Mouse (Mus musculus): ENCODE results near the gene Cdcp2.

DNA sequence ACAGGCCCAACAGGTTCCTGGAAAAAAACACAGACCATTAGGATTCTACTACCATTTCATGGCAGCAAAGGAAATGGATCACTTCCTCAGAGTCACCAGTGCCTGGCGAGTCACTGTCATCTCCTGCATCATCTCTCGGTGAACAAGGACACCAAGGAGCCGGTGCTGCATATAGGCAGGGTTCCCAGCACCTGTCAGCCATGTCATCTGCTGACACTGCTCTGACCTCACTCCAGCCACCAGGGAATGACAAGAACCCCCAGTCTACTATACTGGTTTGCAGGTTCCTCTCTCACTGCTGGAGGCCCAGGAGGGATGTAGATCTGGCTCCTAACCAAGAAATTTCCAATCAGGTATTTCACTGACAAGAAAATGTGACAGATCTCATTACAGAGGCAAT lies 40.6 kb upstream of the Cdcp2 start:
- TF ChIP-seq POLR2A (IDR thresholded peaks at IDR 0.05; ENCODE audit: control insufficient read depth, low read depth, low read length) = no peak
- no peak for TF ChIP-seq CTCF (IDR thresholded peaks at IDR 0.05; ENCODE audit: control insufficient read depth, insufficient read depth, insufficient replicate concordance, low read depth, low read length)

All from testis, adult 2 months (tissue).